Mouse (Mus musculus) lung, embryonic 16.5 days (tissue): Measurements from ENCODE around the gene Ccsap. TPM values are rescaled to one million over a fixed set of nuclear protein-coding genes. Genes with fewer than 3 reads are reported as not detected.
A peak's percentile ranks its signal among the peaks of the same experiment; 100 is the strongest.

ENCODE experiments used
- ATAC-seq: fragments of 200-750 bp; cut with Nextera tagmentation; 2 replicates; pipeline ENCODE4 v1.8.0; 2017; ENCODE audit warnings: low read depth, mild to moderate bottlenecking, moderate library complexity
- H3K27ac ChIP-seq: fragments of 300-500 bp; sonication (generic); 2 replicates; pipeline ENCODE4 v1.5.1; 2014; ENCODE audit warnings: mild to moderate bottlenecking, control low read depth, low read length
- H3K27me3 ChIP-seq: fragments of 300-500 bp; sonication (generic); 2 replicates; pipeline ENCODE4 v1.6.1; 2014; ENCODE audit warnings: low read depth, low read length, mixed read lengths; ENCODE audit not compliant: control insufficient read depth, insufficient read depth
- H3K36me3 ChIP-seq: fragments of 300-500 bp; sonication (generic); 2 replicates; pipeline ENCODE4 v1.6.1; 2014; ENCODE audit warnings: low read length; ENCODE audit not compliant: control insufficient read depth, insufficient read depth
- H3K4me1 ChIP-seq: fragments of 300-500 bp; sonication (generic); replicated peaks from 2 replicates; pipeline ENCODE4 v1.6.1; 2014; ENCODE audit warnings: low read length, mixed read lengths; ENCODE audit not compliant: control insufficient read depth, insufficient read depth
- H3K4me2 ChIP-seq: fragments of 300-500 bp; sonication (generic); 2 replicates; pipeline ENCODE4 v1.6.1; 2014; ENCODE audit warnings: low read depth, low read length, control low read depth
- H3K4me3 ChIP-seq: fragments of 300-500 bp; sonication (generic); 2 replicates; pipeline ENCODE4 v1.5.1; 2014; ENCODE audit warnings: mild to moderate bottlenecking, low read length, control low read depth
- H3K9ac ChIP-seq: fragments of 300-500 bp; sonication (generic); 2 replicates; pipeline ENCODE4 v1.6.1; 2014; ENCODE audit warnings: low read length, control low read depth
- H3K9me3 ChIP-seq: fragments of 300-500 bp; sonication (generic); 2 replicates; pipeline ENCODE4 v1.6.1; 2016; ENCODE audit warnings: low read length; ENCODE audit not compliant: control insufficient read depth
- WGBS: fragments of 180-500 bp; shearing (Covaris S2); extraction: QIAGEN DNeasy Blood & Tissue Kit; methylation state at CpG from one replicate; pipeline ENCODE4 v1.1.7; 2014; 5-methylcytosine and 5-hydroxymethylcytosine counted together
- polyA plus RNA-seq: library from polyadenylated mRNA; unstranded; fragments of >200 nt; fragmentation: Nextera tagmentation; extraction: Ambion mirVana; gene quantifications from 2 replicates; pipeline ENCODE4 v1.2.1, GENCODE M21; 2015

Gene Ccsap
- polyA plus RNA-seq, 1 experiment from 2014 or later: 4.4 TPM

DNA sequence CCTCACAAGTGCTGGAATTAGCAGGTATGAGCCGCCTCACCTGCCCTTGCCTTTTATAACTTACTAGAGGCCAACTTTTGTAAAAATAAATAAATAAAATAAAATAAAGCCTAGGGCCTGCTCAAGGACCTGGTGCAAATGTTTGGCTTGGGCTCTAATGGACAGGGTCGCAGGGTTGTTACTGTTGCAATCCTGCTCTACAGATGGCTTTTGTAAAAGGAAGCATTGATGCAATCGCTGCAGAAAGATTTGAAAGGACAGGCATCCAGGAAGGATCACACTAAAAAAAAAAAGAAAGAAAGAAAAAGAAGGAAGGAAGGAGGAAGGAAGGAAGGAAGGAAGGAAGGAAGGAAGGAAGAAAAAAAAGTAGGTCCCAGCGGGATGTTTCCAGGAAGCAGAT lies 377 bp upstream of the Ccsap start:
- Histone ChIP-seq H3K4me1 (peaks cover 5% of the 10 kb centered on the region; the same call in 1 of the 2 replicates), H3K9me3 (no peaks in the 10 kb centered on the region), H3K4me2 (no peak overlapping the region; the same call in 1 of the 2 replicates), H3K36me3 (no peaks in the 10 kb centered on the region), H3K4me3 (0 out of 2 replicates have a peak overlapping the region, but pooled peaks have one; percentile 92), H3K9ac (no peak overlapping the region), H3K27ac (no peak overlapping the region), H3K27me3 (peaks cover 11% of the 10 kb centered on the region)
- WGBS: 70% methylated on average over 4 of the region's 4 CpGs
- ATAC-seq: no peak

DNA sequence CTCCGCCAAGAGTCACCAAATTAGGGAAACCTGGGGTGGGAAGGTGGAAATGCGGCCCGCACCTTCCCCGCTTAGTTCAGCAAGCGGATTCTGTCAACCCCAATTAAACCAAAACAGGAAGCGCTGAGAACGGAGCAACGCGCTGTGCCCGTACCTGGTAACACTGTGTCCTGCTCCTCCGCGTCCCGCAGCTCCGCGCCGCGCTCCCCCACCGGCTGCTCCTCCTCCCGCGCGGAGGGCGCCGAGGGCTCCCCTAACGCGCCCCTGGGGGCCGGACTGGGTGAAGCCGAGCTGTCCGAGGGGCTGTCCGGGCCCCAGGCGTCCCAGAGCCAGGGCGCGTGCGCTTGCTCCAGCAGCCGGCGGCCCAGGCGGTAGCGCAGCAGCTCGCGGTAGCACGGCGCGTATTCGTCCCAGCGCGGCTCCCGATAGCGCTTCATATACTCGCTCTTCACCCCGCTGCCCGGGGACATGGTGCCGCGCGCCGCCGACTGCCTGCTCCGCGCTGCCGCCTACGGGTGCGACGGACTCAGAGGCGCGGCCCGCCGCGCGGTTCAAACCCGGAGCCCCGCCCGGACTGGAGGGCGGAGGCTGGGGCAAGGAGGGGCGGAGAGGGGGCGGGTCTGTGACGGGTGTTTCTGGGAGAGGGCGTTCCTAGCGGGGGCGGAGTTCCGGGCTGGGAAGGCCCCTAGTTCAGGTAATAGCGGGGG lies 915 bp downstream of the Ccsap start:
- H3K36me3 ChIP-seq: no peaks in the 10 kb centered on the region
- no peaks in the 10 kb centered on the region; the same call in 1 of the 2 replicates for H3K9me3 ChIP-seq
- H3K9ac ChIP-seq: peak overlapping the region; percentile 79
- peak; percentile 97 for ATAC-seq
- H3K4me2 ChIP-seq: peak overlapping the region; percentile 69
- peaks cover 11% of the 10 kb centered on the region for H3K27me3 ChIP-seq
- under 1% methylated on average over 79 of the region's 79 CpGs for WGBS
- peaks cover 5% of the 10 kb centered on the region; the same call in 1 of the 2 replicates for H3K4me1 ChIP-seq
- 0 out of 2 replicates have a peak overlapping the region, but pooled peaks have one; percentile 24 for H3K27ac ChIP-seq
- H3K4me3 ChIP-seq: peak overlapping the region; percentile 92

DNA sequence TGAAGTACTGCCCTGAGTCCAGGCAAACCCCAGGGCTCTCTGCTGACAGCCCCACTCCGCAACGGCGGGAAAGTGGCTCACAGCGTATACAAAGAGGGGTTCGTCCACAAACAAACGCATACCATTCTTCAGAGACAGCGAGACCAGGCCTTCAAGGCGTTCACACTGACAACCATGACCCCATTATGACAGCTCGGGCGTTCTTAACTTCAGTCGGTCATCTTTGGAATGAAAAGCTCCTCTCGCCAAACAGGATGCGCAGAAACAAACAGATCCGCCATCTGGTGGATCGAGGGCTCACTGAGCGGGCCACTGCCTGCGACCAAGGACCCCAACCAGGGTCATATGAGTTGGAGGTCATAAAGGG lies 1.5 kb downstream of the Ccsap start:
- Histone ChIP-seq H3K36me3 (no peaks in the 10 kb centered on the region), H3K4me1 (peaks cover 5% of the 10 kb centered on the region; the same call in 1 of the 2 replicates), H3K4me2 (peak overlapping the region; percentile 69), H3K9me3 (no peaks in the 10 kb centered on the region; the same call in 1 of the 2 replicates), H3K9ac (peak overlapping the region; percentile 79), H3K27me3 (peaks cover 11% of the 10 kb centered on the region), H3K27ac (no peak overlapping the region), H3K4me3 (peak overlapping the region; percentile 92)
- 0% methylated on average over 17 of the region's 17 CpGs for WGBS
- peak; percentile 18 for ATAC-seq

DNA sequence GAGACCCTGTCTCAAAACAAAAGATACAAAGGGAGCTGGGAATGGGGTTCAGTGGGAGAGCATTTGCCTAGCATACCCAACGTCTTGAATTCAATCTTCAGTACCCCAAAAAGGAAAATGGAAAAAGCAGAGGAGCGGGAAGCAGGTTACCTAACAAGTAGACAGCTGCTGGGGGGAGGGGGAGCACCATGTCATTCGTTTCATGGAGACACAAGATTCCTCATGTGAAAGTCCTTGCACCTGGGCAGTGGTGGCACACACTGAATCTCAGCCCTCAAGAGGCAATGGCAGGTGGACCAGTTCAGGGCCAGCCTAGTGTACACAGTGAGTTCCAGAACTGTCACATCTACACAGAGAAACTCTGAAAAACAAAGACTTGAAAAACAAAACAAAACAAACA lies 2.6 kb downstream of the Ccsap start:
- H3K9ac ChIP-seq: no peak overlapping the region
- H3K4me1 ChIP-seq: peaks cover 5% of the 10 kb centered on the region; the same call in 1 of the 2 replicates
- H3K4me3 ChIP-seq: no peak overlapping the region
- no peak overlapping the region for H3K27ac ChIP-seq
- H3K9me3 ChIP-seq: no peaks in the 10 kb centered on the region; the same call in 1 of the 2 replicates
- 65% methylated on average over 3 of the region's 3 CpGs for WGBS
- peaks cover 9% of the 10 kb centered on the region for H3K27me3 ChIP-seq
- no peak for ATAC-seq
- no peak overlapping the region for H3K4me2 ChIP-seq
- no peaks in the 10 kb centered on the region for H3K36me3 ChIP-seq

DNA sequence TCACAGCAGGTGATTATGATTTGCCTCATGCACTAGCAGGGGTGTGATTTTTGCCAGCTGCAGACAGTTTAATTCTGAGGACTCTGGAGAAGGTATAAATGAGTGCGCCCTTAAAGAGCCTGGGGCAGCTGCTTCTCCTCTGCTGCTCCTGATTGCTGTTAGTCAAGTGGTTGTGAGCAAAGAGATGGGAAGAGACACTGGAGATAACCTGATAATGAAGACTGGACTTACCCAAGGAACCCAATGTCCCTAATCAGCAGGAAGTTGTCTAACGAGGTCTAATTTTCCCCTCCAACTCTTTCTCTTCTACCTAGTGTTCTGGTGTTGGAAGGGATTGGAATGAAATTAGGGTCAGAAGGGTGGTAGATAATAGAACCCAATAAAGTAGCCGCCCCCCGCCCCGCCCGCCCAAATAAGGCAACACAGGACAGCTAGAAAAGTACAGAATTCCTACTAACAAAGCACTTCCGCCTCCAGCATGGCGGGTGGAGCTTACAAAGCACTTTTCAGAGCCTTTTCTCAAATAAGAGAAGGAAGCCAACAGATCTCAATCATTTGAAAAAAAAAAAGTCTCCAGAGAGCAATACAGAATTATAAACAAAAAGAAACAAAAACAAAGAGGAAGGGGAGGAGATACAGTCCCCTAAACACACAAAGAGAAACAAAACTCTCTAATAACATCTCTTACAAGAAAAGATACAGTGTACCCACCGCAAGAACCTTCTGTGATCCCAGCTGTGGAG lies 5.1 kb downstream of the Ccsap start:
- Histone ChIP-seq H3K4me1 (peaks cover 5% of the 10 kb centered on the region; the same call in 1 of the 2 replicates), H3K4me3 (no peak overlapping the region), H3K27ac (no peak overlapping the region), H3K27me3 (no peaks in the 10 kb centered on the region), H3K9ac (no peak overlapping the region), H3K9me3 (no peaks in the 10 kb centered on the region; the same call in 1 of the 2 replicates), H3K36me3 (no peaks in the 10 kb centered on the region), H3K4me2 (no peak overlapping the region)
- ATAC-seq: no peak
- WGBS: 83% methylated on average over 9 of the region's 9 CpGs

DNA sequence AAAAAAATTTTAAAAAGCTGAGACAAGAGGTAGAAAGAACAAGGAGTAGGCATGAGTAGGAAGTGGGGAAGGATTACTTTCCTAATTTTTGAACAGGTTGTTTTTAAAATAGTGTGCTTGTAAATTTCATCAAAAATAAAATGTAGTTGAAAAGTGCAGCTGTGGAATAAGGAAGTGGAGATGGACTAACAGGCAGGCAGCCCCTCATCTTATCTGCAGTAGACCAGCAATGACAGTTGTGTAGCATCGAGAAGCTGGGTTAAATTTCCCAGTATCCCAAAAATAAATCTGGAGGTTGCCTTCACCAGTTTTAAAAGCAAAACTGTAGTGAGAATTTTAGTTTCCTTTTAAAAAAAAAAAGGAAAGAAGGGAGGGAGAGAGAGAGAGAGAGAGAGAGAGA lies 5.8 kb downstream of the Ccsap start:
- Histone ChIP-seq H3K27me3 (no peaks in the 10 kb centered on the region), H3K4me3 (no peak overlapping the region), H3K9me3 (no peaks in the 10 kb centered on the region; the same call in 1 of the 2 replicates), H3K4me1 (peaks cover 5% of the 10 kb centered on the region; the same call in 1 of the 2 replicates), H3K4me2 (no peak overlapping the region), H3K27ac (no peak overlapping the region), H3K9ac (no peak overlapping the region), H3K36me3 (no peaks in the 10 kb centered on the region)
- 77% methylated on average over 1 of the region's 1 CpGs for WGBS
- ATAC-seq: no peak

DNA sequence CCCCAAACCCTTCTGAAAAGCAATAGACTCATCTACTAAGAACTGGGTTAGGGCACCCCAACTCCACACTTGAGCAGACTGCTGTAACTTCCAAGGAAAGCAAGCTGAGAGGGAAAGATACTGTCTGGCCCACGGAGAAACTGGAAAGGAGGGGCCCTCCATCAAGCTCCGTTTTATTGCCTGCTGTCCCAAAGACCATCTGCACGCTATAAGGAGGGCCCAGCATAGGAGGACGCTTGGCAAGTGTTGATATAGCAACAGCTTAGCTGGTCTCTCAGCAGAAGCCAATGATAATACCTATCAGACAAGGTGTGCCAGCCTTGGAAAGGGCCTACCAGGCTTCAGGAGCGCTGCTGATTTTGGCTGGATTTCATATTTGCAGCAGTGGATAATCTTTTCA lies 8.4 kb downstream of the Ccsap start:
- 55% methylated on average over 5 of the region's 5 CpGs for WGBS
- H3K4me1 ChIP-seq: no peaks in the 10 kb centered on the region; the same call in 1 of the 2 replicates
- no peak overlapping the region for H3K4me2 ChIP-seq
- H3K27ac ChIP-seq: no peak overlapping the region
- H3K27me3 ChIP-seq: no peaks in the 10 kb centered on the region
- H3K4me3 ChIP-seq: no peak overlapping the region
- H3K9me3 ChIP-seq: no peaks in the 10 kb centered on the region; the same call in 1 of the 2 replicates
- no peak for ATAC-seq
- no peak overlapping the region for H3K9ac ChIP-seq
- no peaks in the 10 kb centered on the region for H3K36me3 ChIP-seq

DNA sequence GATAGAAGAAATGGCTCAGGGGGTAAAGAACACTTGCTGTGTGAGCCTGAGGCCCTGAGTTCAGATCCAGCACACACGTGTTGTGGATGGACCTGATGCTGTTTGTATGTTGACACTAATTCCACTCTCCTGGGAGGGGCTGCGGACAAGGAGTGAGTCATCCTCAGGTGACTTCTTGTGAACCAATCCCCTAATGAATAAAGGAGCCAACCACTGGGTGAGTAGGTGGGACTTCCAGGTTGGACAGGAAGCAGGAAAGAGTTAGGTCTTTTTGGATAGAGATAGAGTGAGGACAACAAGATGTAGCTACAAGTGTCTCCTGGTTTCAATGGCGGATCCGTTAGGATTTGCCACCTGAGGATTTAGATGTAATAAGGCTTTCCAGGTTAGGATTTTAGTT lies 10.7 kb downstream of the Ccsap start:
- Histone ChIP-seq H3K27me3 (no peaks in the 10 kb centered on the region), H3K9ac (no peak overlapping the region), H3K4me2 (no peak overlapping the region), H3K36me3 (no peaks in the 10 kb centered on the region), H3K4me1 (no peaks in the 10 kb centered on the region), H3K27ac (no peak overlapping the region), H3K4me3 (no peak overlapping the region), H3K9me3 (no peaks in the 10 kb centered on the region)
- 82% methylated on average over 4 of the region's 4 CpGs for WGBS
- ATAC-seq: no peak

DNA sequence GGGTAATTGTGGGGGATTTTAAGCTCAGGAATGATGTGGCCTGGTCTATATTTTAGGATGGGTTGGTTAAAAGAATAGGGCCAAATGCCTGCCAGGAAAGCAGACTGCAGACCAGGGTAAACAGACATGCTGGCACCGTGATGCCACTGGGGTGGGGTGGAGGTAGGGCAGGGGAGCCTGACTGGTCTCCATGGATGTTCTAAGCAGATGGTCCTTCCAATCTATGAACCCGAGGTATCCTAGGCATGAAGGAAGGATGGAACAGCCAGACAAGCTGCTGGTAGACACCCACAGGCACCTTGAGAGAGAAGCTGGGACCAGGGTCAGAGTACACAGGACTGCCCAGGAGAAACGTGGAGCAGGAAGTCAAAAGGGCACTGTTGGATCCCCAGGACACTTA lies 12.5 kb downstream of the Ccsap start:
- H3K4me2 ChIP-seq: no peak overlapping the region
- WGBS: 55% methylated on average over 3 of the region's 3 CpGs
- H3K4me3 ChIP-seq: no peak overlapping the region
- no peak for ATAC-seq
- no peaks in the 10 kb centered on the region for H3K36me3 ChIP-seq
- H3K9me3 ChIP-seq: no peaks in the 10 kb centered on the region
- H3K27ac ChIP-seq: no peak overlapping the region
- no peaks in the 10 kb centered on the region for H3K27me3 ChIP-seq
- no peak overlapping the region for H3K9ac ChIP-seq
- H3K4me1 ChIP-seq: no peaks in the 10 kb centered on the region
